In genomic region chr10:62143820-62144219, GRCm38 (mm10) we compare ENCODE assay signal across 10 mouse cellular contexts. TPM values are rescaled to one million over a fixed set of nuclear protein-coding genes. Genes with fewer than 3 reads are reported as not detected.
DNase-seq lines count a peak whose midpoint lies in the region; ATAC-seq and TF ChIP-seq lines count a peak whose summit lies in the region.
"Had no signal": no experiment of that assay in that cellular context is flagged by ENCODE, and none has a peak within 500 bp of the region (broad histone marks: within the 10 kb centered on the region; RNA-seq: fewer than 3 reads in every experiment).

Gene Fam241b, minus strand, starts transcription at chr10:62143920.

- peaks cover 35% of the 10 kb centered on the region for H3K27me3 ChIP-seq in forebrain, embryonic 12.5 days
- H3K27me3 ChIP-seq in midbrain, postnatal 0 days (ENCODE audit: insufficient read depth, low read length), result no peaks in the 10 kb centered on the region

- no peak within 1 kb of the TSS for H3K27ac ChIP-seq in forebrain, embryonic 12.5 days
- H3K27ac ChIP-seq in midbrain, postnatal 0 days (ENCODE audit: low read depth, low read length), result no peak within 1 kb of the TSS
- H3K27ac ChIP-seq: heart, embryonic 13.5 days had no signal

- no peak for ATAC-seq in forebrain, embryonic 12.5 days (ENCODE audit: low FRiP score)
- no peak for ATAC-seq in midbrain, postnatal 0 days (ENCODE audit: low FRiP score)

- no peak for TF ChIP-seq CTCF in midbrain, postnatal 0 days (IDR thresholded peaks at IDR 0.05)

- H3K4me2 ChIP-seq in forebrain, embryonic 12.5 days, result no peak within 1 kb of the TSS
- H3K4me2 ChIP-seq in midbrain, postnatal 0 days (ENCODE audit: low read depth, low read length, poor library complexity, severe bottlenecking), result no peak within 1 kb of the TSS
- H3K4me2 ChIP-seq: heart, embryonic 13.5 days had no signal

- H3K4me3 ChIP-seq in forebrain, embryonic 12.5 days (replicated peaks), result no peak within 1 kb of the TSS
- H3K4me3 ChIP-seq in midbrain, postnatal 0 days (ENCODE audit: low read depth, low read length), result no peak within 1 kb of the TSS
- H3K4me3 ChIP-seq: heart, embryonic 13.5 days had no signal

- H3K4me1 ChIP-seq in forebrain, embryonic 12.5 days, result no peaks in the 10 kb centered on the region
- H3K4me1 ChIP-seq in midbrain, postnatal 0 days (ENCODE audit: insufficient read depth, low read length), result no peaks in the 10 kb centered on the region
- H3K4me1 ChIP-seq: heart, embryonic 13.5 days had no signal

- no peak within 1 kb of the TSS for H3K9ac ChIP-seq in forebrain, embryonic 12.5 days
- no peak within 1 kb of the TSS for H3K9ac ChIP-seq in midbrain, postnatal 0 days (replicated peaks; ENCODE audit: low read length, poor library complexity, severe bottlenecking)
- H3K9ac ChIP-seq: heart, embryonic 13.5 days had no signal

- DNase-seq in left cerebral cortex, adult 18-20 months (ENCODE audit: low spot score in 2 of 2), result no peak
- no peak for DNase-seq in left cerebral cortex, adult 11 months (ENCODE audit: low spot score)
- DNase-seq in layer of hippocampus, postnatal 25 days (ENCODE audit: extremely low spot score in 1 of 2, low spot score in 1 of 2), result no peak
- no peak for DNase-seq in midbrain, postnatal 0 days (ENCODE audit: low spot score)
- DNase-seq in adipocyte (ENCODE audit: low spot score), result no peak
- no peak for DNase-seq in spleen, adult 12 weeks (ENCODE audit: low spot score)
- no peak for DNase-seq in gastrocnemius, adult 18-20 months (ENCODE audit: low spot score)

- WGBS in forebrain, embryonic 12.5 days, result 63% methylated on average over 8 of the region's 8 CpGs
- WGBS in midbrain, postnatal 0 days, result 72% methylated on average over 8 of the region's 8 CpGs

- no peaks in the 10 kb centered on the region for H3K36me3 ChIP-seq in forebrain, embryonic 12.5 days (replicated peaks)
- H3K36me3 ChIP-seq in midbrain, postnatal 0 days (ENCODE audit: insufficient read depth, low read length), result no peaks in the 10 kb centered on the region
- H3K36me3 ChIP-seq: heart, embryonic 13.5 days had no signal

- no peaks in the 10 kb centered on the region for H3K9me3 ChIP-seq in forebrain, embryonic 12.5 days
- no peaks in the 10 kb centered on the region for H3K9me3 ChIP-seq in midbrain, postnatal 0 days (ENCODE audit: low read length)
- H3K9me3 ChIP-seq: heart, embryonic 13.5 days had no signal

RNA-seq across cellular contexts. Expression of gene Fam241b, which starts in this region (rescaled TPM):
- total RNA-seq in left cerebral cortex, adult 18-20 months (2021), result 10 to 100 TPM; 62.3 to 63.9 TPM
- 58.2 and 60.1 TPM in 2 replicates for polyA plus RNA-seq in forebrain, embryonic 12.5 days (2016; fragmentation: Nextera tagmentation; extraction: Ambion mirVana)
- 10 to 100 TPM; 37.1 to 40.6 TPM for total RNA-seq in layer of hippocampus, postnatal 25 days (2021)
- total RNA-seq in midbrain, postnatal 0 days (2014; rRNA removed), result 101 and 114 TPM in 2 replicates
- 208 and 217 TPM in 2 replicates for polyA plus RNA-seq in midbrain, postnatal 0 days (2015; fragmentation: Nextera tagmentation; extraction: Ambion mirVana)
- 1 to 10 TPM; 1.7 to 2.7 TPM for total RNA-seq in gastrocnemius, adult 18-20 months (2021)
- total RNA-seq: neutrophil, adult 5-6 weeks had no signal

Comparison
In these comparisons a context has a peak if more than half of its experiments do, and no peak if none do; other contexts are left out.
1. RNA of gene Fam241b (total RNA-seq): 101 to 114 TPM in midbrain, postnatal 0 days, 62.3 to 63.9 TPM in left cerebral cortex, adult 18-20 months and 37.1 to 40.6 TPM in layer of hippocampus, postnatal 25 days; 1.7 to 2.7 TPM in gastrocnemius, adult 18-20 months; every median in the first group is over 10 times any median in the second.